Mouse (Mus musculus) bone marrow macrophage, adult 2 months (primary cell): ENCODE data around the gene Svs5. TPM values are rescaled to one million over a fixed set of nuclear protein-coding genes. Genes with fewer than 3 reads are reported as not detected.

Experiments
- H3K27ac ChIP-seq: 2 replicates; pipeline ENCODE4 v1.5.1; 2012; ENCODE audit warnings: low read depth, low read length; ENCODE audit not compliant: insufficient read depth
- H3K4me1 ChIP-seq: 2 replicates; pipeline ENCODE4 v1.6.1; 2012; ENCODE audit warnings: low read length; ENCODE audit not compliant: control insufficient read depth, insufficient read depth
- H3K4me3 ChIP-seq: 2 replicates; pipeline ENCODE4 v1.5.1; 2012; ENCODE audit warnings: mild to moderate bottlenecking, low read length, moderate library complexity; ENCODE audit not compliant: insufficient read depth
- CTCF ChIP-seq: IDR thresholded peaks from 2 replicates; pipeline ENCODE4 v1.5.1; 2012; ENCODE audit warnings: low read depth, mild to moderate bottlenecking, low read length, moderate library complexity
- POLR2A ChIP-seq: IDR thresholded peaks from 2 replicates; pipeline ENCODE4 v1.6.1; 2012; ENCODE audit warnings: mild to moderate bottlenecking, low read depth, low read length, borderline replicate concordance
- polyA plus RNA-seq: library from polyadenylated mRNA; stranded (reverse); fragments of >200 nt; gene quantifications from 2 replicates; pipeline ENCODE4 v1.2.4, GENCODE M21; 2012; ENCODE audit not compliant: missing spikeins, insufficient read depth, insufficient read length

Svs5 gene
- polyA plus RNA-seq, 1 experiment: not detected

DNA sequence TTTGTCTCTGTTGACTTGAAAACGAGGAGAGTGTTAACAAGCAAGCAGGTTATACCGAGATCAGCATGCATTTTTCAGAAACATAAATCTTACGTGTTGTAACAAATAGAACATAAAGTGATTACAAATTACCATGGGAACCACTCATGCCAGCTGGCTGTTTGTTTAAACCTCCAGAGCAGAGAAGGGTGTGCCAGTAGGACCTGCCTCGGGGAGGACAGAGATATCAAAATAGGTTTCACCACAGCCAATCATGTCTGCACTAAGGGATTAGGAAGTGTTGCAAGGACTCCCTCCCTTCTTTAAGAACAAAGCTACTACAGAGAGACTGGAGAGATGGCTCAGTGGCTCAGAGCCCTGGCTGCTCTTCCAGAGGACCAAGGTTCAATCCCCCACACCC is 40.6 kb downstream of the Svs5 start:
- H3K4me1 ChIP-seq: peaks cover 14% of the 10 kb centered on the region
- TF ChIP-seq POLR2A (no peak), CTCF (no peak)
- H3K4me3 ChIP-seq: no peak overlapping the region
- no peak overlapping the region for H3K27ac ChIP-seq

GRCm38 (mm10) chr2:164377478-164378426 is 45.2 kb downstream of the Svs5 start:
- Histone ChIP-seq H3K4me3 (no peak overlapping the region), H3K4me1 (peaks cover 10% of the 10 kb centered on the region), H3K27ac (no peak overlapping the region)
- no peak for TF ChIP-seq CTCF
- no peak for TF ChIP-seq POLR2A

GRCm38 (mm10) chr2:164381726-164382125 is 49.2 kb downstream of the Svs5 start:
- no peak for TF ChIP-seq POLR2A
- TF ChIP-seq CTCF: no peak
- Histone ChIP-seq H3K4me3 (no peak overlapping the region), H3K4me1 (peaks cover 13% of the 10 kb centered on the region), H3K27ac (no peak overlapping the region)

DNA sequence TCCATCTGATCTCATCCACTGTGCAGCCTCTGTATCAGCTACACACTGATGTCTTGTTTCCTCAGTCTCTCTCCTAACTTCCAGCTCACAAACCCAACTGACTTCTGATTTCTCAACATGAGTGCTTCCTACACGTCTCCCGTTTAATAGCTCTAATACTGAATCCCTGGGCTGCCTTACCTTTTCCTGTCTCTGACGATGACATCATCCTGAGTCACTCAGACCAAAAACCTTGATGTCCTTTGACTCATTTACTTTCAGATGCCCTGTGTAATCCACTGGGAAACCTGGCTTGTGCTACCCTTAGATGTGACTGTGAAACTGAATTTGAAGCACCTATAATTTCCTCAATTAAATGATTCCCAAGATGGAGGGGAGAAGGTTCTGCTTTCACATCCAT is 50.4 kb downstream of the Svs5 start:
- Histone ChIP-seq H3K27ac (no peak overlapping the region), H3K4me3 (no peak overlapping the region), H3K4me1 (peaks cover 13% of the 10 kb centered on the region)
- TF ChIP-seq POLR2A: no peak
- TF ChIP-seq CTCF: no peak

Other genes starting within 250 kb of the Svs5 start
- not detected in 2 replicates for gene Kcns1, start 161.6 kb upstream of the Svs5 start, polyA plus RNA-seq
- not detected in 2 replicates for gene Wfdc5, start 150.0 kb upstream of the Svs5 start, polyA plus RNA-seq
- gene Wfdc12, start 142.1 kb upstream of the Svs5 start, polyA plus RNA-seq: not detected in 2 replicates
- not detected in 2 replicates for gene Wfdc15a, start 132.6 kb upstream of the Svs5 start, polyA plus RNA-seq
- gene Wfdc15b, start 111.1 kb upstream of the Svs5 start, polyA plus RNA-seq: not detected in 2 replicates
- not detected in 2 replicates for gene Svs2, start 94.3 kb upstream of the Svs5 start, polyA plus RNA-seq
- not detected in 2 replicates for gene Svs3b, start 76.1 kb upstream of the Svs5 start, polyA plus RNA-seq
- gene Svs4, start 54.3 kb upstream of the Svs5 start, polyA plus RNA-seq: not detected in 2 replicates
- gene Svs3a, start 43.5 kb upstream of the Svs5 start, polyA plus RNA-seq: not detected in 2 replicates
- gene Svs6, start 16.0 kb upstream of the Svs5 start, polyA plus RNA-seq: not detected in 2 replicates
- 2.1 and 2.3 TPM in 2 replicates for gene Slpi, start 56.4 kb downstream of the Svs5 start, polyA plus RNA-seq
- not detected in 2 replicates for gene Rbpjl, start 70.4 kb downstream of the Svs5 start, polyA plus RNA-seq
- gene Matn4, start 72.4 kb downstream of the Svs5 start, polyA plus RNA-seq: not detected in 2 replicates
- 125 and 132 TPM in 2 replicates for gene Sdc4, start 111.1 kb downstream of the Svs5 start, polyA plus RNA-seq
- 33.3 and 33.9 TPM in 2 replicates for gene Sys1, start 124.2 kb downstream of the Svs5 start, polyA plus RNA-seq
- gene Gm20458, start 128.2 kb downstream of the Svs5 start, polyA plus RNA-seq: not detected in 2 replicates
- not detected in 2 replicates for gene Trp53tg5, start 141.0 kb downstream of the Svs5 start, polyA plus RNA-seq
- gene Dbndd2, start 153.4 kb downstream of the Svs5 start, polyA plus RNA-seq: 67.6 and 75.8 TPM in 2 replicates
- gene Pigt, start 164.8 kb downstream of the Svs5 start, polyA plus RNA-seq: 58.5 and 80.9 TPM in 2 replicates
- gene Wfdc2, start 229.7 kb downstream of the Svs5 start, polyA plus RNA-seq: not detected in 2 replicates
- gene Spint3, start 240.7 kb downstream of the Svs5 start, polyA plus RNA-seq: not detected in 2 replicates